Mouse (Mus musculus): ENCODE data around the gene Ergic2. TPM values are rescaled to one million over a fixed set of nuclear protein-coding genes. Genes with fewer than 3 reads are reported as not detected.

The Ergic2 gene
- polyA plus RNA-seq, 1 experiment from 2014 or later, result 156 TPM

- Histone ChIP-seq H3K4me2 (no peak overlapping the region), H3K9me3 (ENCODE audit: control insufficient read depth, low read length) (no peaks in the 10 kb centered on the region), H3K9ac (ENCODE audit: low read depth, low read length) (no peak overlapping the region), H3K27ac (ENCODE audit: low read depth, low read length) (no peak overlapping the region), H3K36me3 (ENCODE audit: control insufficient read depth, insufficient read depth, low read length) (no peaks in the 10 kb centered on the region), H3K27me3 (replicated peaks; ENCODE audit: control insufficient read depth, insufficient read depth, low read length) (no peaks in the 10 kb centered on the region), H3K4me3 (ENCODE audit: low read depth, low read length) (no peak overlapping the region), H3K4me1 (replicated peaks; ENCODE audit: control insufficient read depth, insufficient read depth, low read length) (peaks cover 3% of the 10 kb centered on the region; the same call in 1 of the 2 replicates)
- ATAC-seq (replicated peaks; ENCODE audit: low FRiP score) (no peak), DNase-seq (ENCODE audit: low spot score) (no peak)
- 76% methylated on average over 2 of the region's 2 CpGs for WGBS
Measured at GRCm38 (mm10) chr6:148222686-148223085, 10.5 kb upstream of the Ergic2 start.

- Histone ChIP-seq H3K27me3 (replicated peaks; ENCODE audit: control insufficient read depth, insufficient read depth, low read length) (no peaks in the 10 kb centered on the region), H3K36me3 (ENCODE audit: control insufficient read depth, insufficient read depth, low read length) (no peaks in the 10 kb centered on the region), H3K4me3 (ENCODE audit: low read depth, low read length) (no peak overlapping the region), H3K9ac (ENCODE audit: low read depth, low read length) (no peak overlapping the region), H3K4me1 (replicated peaks; ENCODE audit: control insufficient read depth, insufficient read depth, low read length) (peaks cover 3% of the 10 kb centered on the region; the same call in 1 of the 2 replicates), H3K9me3 (ENCODE audit: control insufficient read depth, low read length) (no peaks in the 10 kb centered on the region), H3K27ac (ENCODE audit: low read depth, low read length) (peak overlapping the region; percentile 40; the same call in 1 of the 2 replicates), H3K4me2 (peak overlapping the region; percentile 16; the same call in 1 of the 2 replicates)
- WGBS, result 56% methylated on average over 2 of the region's 2 CpGs
- ATAC-seq (replicated peaks; ENCODE audit: low FRiP score) (peak; percentile 74), DNase-seq (ENCODE audit: low spot score) (no peak)
Measured at GRCm38 (mm10) chr6:148218235-148219076, 6.3 kb upstream of the Ergic2 start.

DNA sequence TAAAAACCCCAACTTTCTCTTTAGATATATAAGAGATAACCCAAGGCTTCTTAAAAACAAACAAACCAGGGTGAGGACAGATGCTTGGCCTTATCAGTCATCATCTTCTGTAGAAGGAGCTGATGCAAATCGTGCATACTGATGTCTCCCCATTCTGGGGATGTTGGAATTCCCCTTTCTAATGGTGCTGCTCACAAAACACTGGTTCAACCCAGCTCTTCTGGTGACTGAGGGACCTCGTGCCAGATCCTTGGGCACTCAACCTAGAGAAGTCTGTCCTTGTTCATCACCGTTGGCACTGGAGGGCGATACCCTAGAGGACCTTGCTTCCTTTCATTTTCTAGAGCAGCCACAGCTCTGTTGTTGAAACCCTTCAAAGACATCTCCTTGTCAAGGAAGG is 4.6 kb upstream of the Ergic2 start:
- H3K9me3 ChIP-seq (ENCODE audit: control insufficient read depth, low read length), result no peaks in the 10 kb centered on the region
- no peak overlapping the region for H3K4me3 ChIP-seq (ENCODE audit: low read depth, low read length)
- H3K4me1 ChIP-seq (replicated peaks; ENCODE audit: control insufficient read depth, insufficient read depth, low read length), result peaks cover 3% of the 10 kb centered on the region; the same call in 1 of the 2 replicates
- H3K36me3 ChIP-seq (ENCODE audit: control insufficient read depth, insufficient read depth, low read length), result no peaks in the 10 kb centered on the region
- DNase-seq (ENCODE audit: low spot score), result no peak
- ATAC-seq (replicated peaks; ENCODE audit: low FRiP score), result no peak
- 86% methylated on average over 4 of the region's 4 CpGs for WGBS
- no peak overlapping the region for H3K27ac ChIP-seq (ENCODE audit: low read depth, low read length)
- H3K4me2 ChIP-seq, result no peak overlapping the region
- H3K27me3 ChIP-seq (replicated peaks; ENCODE audit: control insufficient read depth, insufficient read depth, low read length), result no peaks in the 10 kb centered on the region
- H3K9ac ChIP-seq (ENCODE audit: low read depth, low read length), result no peak overlapping the region

GRCm38 (mm10) chr6:148214765-148215164 is 2.6 kb upstream of the Ergic2 start:
- DNase-seq (ENCODE audit: low spot score) (peak; percentile 37), ATAC-seq (replicated peaks; ENCODE audit: low FRiP score) (no peak)
- 7% methylated on average over 5 of the region's 5 CpGs for WGBS
- no peak overlapping the region for H3K9ac ChIP-seq (ENCODE audit: low read depth, low read length)
- no peaks in the 10 kb centered on the region for H3K9me3 ChIP-seq (ENCODE audit: control insufficient read depth, low read length)
- H3K27ac ChIP-seq (ENCODE audit: low read depth, low read length), result no peak overlapping the region
- no peak overlapping the region for H3K4me2 ChIP-seq
- no peaks in the 10 kb centered on the region for H3K36me3 ChIP-seq (ENCODE audit: control insufficient read depth, insufficient read depth, low read length)
- H3K4me3 ChIP-seq (ENCODE audit: low read depth, low read length), result no peak overlapping the region
- no peaks in the 10 kb centered on the region for H3K27me3 ChIP-seq (replicated peaks; ENCODE audit: control insufficient read depth, insufficient read depth, low read length)
- peaks cover 5% of the 10 kb centered on the region; the same call in 1 of the 2 replicates for H3K4me1 ChIP-seq (replicated peaks; ENCODE audit: control insufficient read depth, insufficient read depth, low read length)

GRCm38 (mm10) chr6:148211391-148211876 is 740 bp downstream of the Ergic2 start:
- Histone ChIP-seq H3K27ac (ENCODE audit: low read depth, low read length) (peak overlapping the region; percentile 91), H3K36me3 (ENCODE audit: control insufficient read depth, insufficient read depth, low read length) (no peaks in the 10 kb centered on the region), H3K4me1 (replicated peaks; ENCODE audit: control insufficient read depth, insufficient read depth, low read length) (0 out of 2 replicates have a peak, but pooled peaks cover 2% of the 10 kb centered on the region), H3K4me2 (peak overlapping the region; percentile 82), H3K9ac (ENCODE audit: low read depth, low read length) (peak overlapping the region; percentile 97), H3K4me3 (ENCODE audit: low read depth, low read length) (peak overlapping the region; percentile 97), H3K9me3 (ENCODE audit: control insufficient read depth, low read length) (no peaks in the 10 kb centered on the region), H3K27me3 (replicated peaks; ENCODE audit: control insufficient read depth, insufficient read depth, low read length) (no peaks in the 10 kb centered on the region)
- under 1% methylated on average over 51 of the region's 51 CpGs for WGBS
- ATAC-seq (replicated peaks; ENCODE audit: low FRiP score) (peak; percentile 56), DNase-seq (ENCODE audit: low spot score) (no peak)

- 53% methylated on average over 1 of the region's 1 CpGs for WGBS
- Histone ChIP-seq H3K27ac (ENCODE audit: low read depth, low read length) (no peak overlapping the region), H3K9ac (ENCODE audit: low read depth, low read length) (no peak overlapping the region), H3K4me1 (replicated peaks; ENCODE audit: control insufficient read depth, insufficient read depth, low read length) (0 out of 2 replicates have a peak, but pooled peaks cover 2% of the 10 kb centered on the region), H3K4me3 (ENCODE audit: low read depth, low read length) (no peak overlapping the region), H3K4me2 (no peak overlapping the region), H3K9me3 (ENCODE audit: control insufficient read depth, low read length) (no peaks in the 10 kb centered on the region), H3K36me3 (ENCODE audit: control insufficient read depth, insufficient read depth, low read length) (peaks cover 7% of the 10 kb centered on the region; the same call in 1 of the 2 replicates), H3K27me3 (replicated peaks; ENCODE audit: control insufficient read depth, insufficient read depth, low read length) (no peaks in the 10 kb centered on the region)
- DNase-seq (ENCODE audit: low spot score) (no peak), ATAC-seq (replicated peaks; ENCODE audit: low FRiP score) (no peak)
Measured at GRCm38 (mm10) chr6:148207522-148207921, 4.7 kb downstream of the Ergic2 start.

GRCm38 (mm10) chr6:148205134-148205533 is 7.0 kb downstream of the Ergic2 start:
- peaks cover 18% of the 10 kb centered on the region; the same call in 1 of the 2 replicates for H3K36me3 ChIP-seq (ENCODE audit: control insufficient read depth, insufficient read depth, low read length)
- no peaks in the 10 kb centered on the region for H3K4me1 ChIP-seq (replicated peaks; ENCODE audit: control insufficient read depth, insufficient read depth, low read length)

GRCm38 (mm10) chr6:148199729-148200128 is 12.4 kb downstream of the Ergic2 start:
- no peak overlapping the region for H3K4me3 ChIP-seq (ENCODE audit: low read depth, low read length)
- H3K4me2 ChIP-seq, result no peak overlapping the region
- H3K36me3 ChIP-seq (ENCODE audit: control insufficient read depth, insufficient read depth, low read length), result peaks cover 18% of the 10 kb centered on the region; the same call in 1 of the 2 replicates
- DNase-seq (ENCODE audit: low spot score) (no peak), ATAC-seq (replicated peaks; ENCODE audit: low FRiP score) (no peak)
- WGBS, result 87% methylated on average over 3 of the region's 3 CpGs
- no peak overlapping the region for H3K9ac ChIP-seq (ENCODE audit: low read depth, low read length)
- no peak overlapping the region for H3K27ac ChIP-seq (ENCODE audit: low read depth, low read length)
- no peaks in the 10 kb centered on the region for H3K27me3 ChIP-seq (replicated peaks; ENCODE audit: control insufficient read depth, insufficient read depth, low read length)
- no peaks in the 10 kb centered on the region for H3K9me3 ChIP-seq (ENCODE audit: control insufficient read depth, low read length)
- H3K4me1 ChIP-seq (replicated peaks; ENCODE audit: control insufficient read depth, insufficient read depth, low read length), result no peaks in the 10 kb centered on the region

More at GRCm38 (mm10) chr6:148205134-148205533, 7.0 kb downstream of the Ergic2 start:
- DNase-seq (ENCODE audit: low spot score), result no peak
- no peaks in the 10 kb centered on the region for H3K9me3 ChIP-seq (ENCODE audit: control insufficient read depth, low read length)
- no peak overlapping the region for H3K4me3 ChIP-seq (ENCODE audit: low read depth, low read length)
- no peaks in the 10 kb centered on the region for H3K27me3 ChIP-seq (replicated peaks; ENCODE audit: control insufficient read depth, insufficient read depth, low read length)
- no peak overlapping the region for H3K27ac ChIP-seq (ENCODE audit: low read depth, low read length)
- no peak for ATAC-seq (replicated peaks; ENCODE audit: low FRiP score)
- 83% methylated on average over 1 of the region's 1 CpGs for WGBS
- H3K9ac ChIP-seq (ENCODE audit: low read depth, low read length), result no peak overlapping the region
- H3K4me2 ChIP-seq, result no peak overlapping the region
